Mouse (Mus musculus): ENCODE data around the gene Nus1. TPM values are rescaled to one million over a fixed set of nuclear protein-coding genes. Genes with fewer than 3 reads are reported as not detected.

Nus1 gene
- polyA plus RNA-seq, 1 experiment from 2014 or later, result 14.4 TPM

GRCm38 (mm10) chr10:52383022-52383421 lies 34.3 kb upstream of the Nus1 start:
- 82% methylated on average over 6 of the region's 6 CpGs for WGBS
- H3K9ac ChIP-seq (ENCODE audit: low read length), result no peak overlapping the region; the same call in 1 of the 2 replicates

GRCm38 (mm10) chr10:52383522-52383921 lies 33.8 kb upstream of the Nus1 start:
- no peak overlapping the region for H3K27ac ChIP-seq (ENCODE audit: low read depth, low read length)
- peaks cover 9% of the 10 kb centered on the region; the same call in 1 of the 2 replicates for H3K4me1 ChIP-seq (ENCODE audit: control insufficient read depth, insufficient read depth, low read length)
- H3K36me3 ChIP-seq (ENCODE audit: control insufficient read depth, insufficient read depth, low read length), result no peaks in the 10 kb centered on the region
- WGBS, result 93% methylated on average over 1 of the region's 1 CpGs
- DNase-seq (ENCODE audit: low spot score) (no peak), ATAC-seq (ENCODE audit: insufficient read depth, low FRiP score, low TSS enrichment) (no peak)
- H3K27me3 ChIP-seq (ENCODE audit: control insufficient read depth, insufficient read depth, low read length), result no peaks in the 10 kb centered on the region
- H3K4me2 ChIP-seq (ENCODE audit: low read depth), result no peak overlapping the region
- no peak overlapping the region for H3K4me3 ChIP-seq (ENCODE audit: low read depth, low read length)
- no peak overlapping the region for H3K9ac ChIP-seq (ENCODE audit: low read length)
- no peaks in the 10 kb centered on the region for H3K9me3 ChIP-seq (ENCODE audit: control insufficient read depth, low read length)

More at GRCm38 (mm10) chr10:52383022-52383421, 34.3 kb upstream of the Nus1 start:
- no peaks in the 10 kb centered on the region for H3K27me3 ChIP-seq (ENCODE audit: control insufficient read depth, insufficient read depth, low read length)
- peak overlapping the region; percentile 63; the same call in 1 of the 2 replicates for H3K4me2 ChIP-seq (ENCODE audit: low read depth)
- H3K4me3 ChIP-seq (ENCODE audit: low read depth, low read length), result peak overlapping the region; percentile 81; the same call in 1 of the 2 replicates
- DNase-seq (ENCODE audit: low spot score), result no peak
- no peak overlapping the region for H3K27ac ChIP-seq (ENCODE audit: low read depth, low read length)
- H3K9me3 ChIP-seq (ENCODE audit: control insufficient read depth, low read length), result no peaks in the 10 kb centered on the region
- ATAC-seq (ENCODE audit: insufficient read depth, low FRiP score, low TSS enrichment), result no peak
- H3K36me3 ChIP-seq (ENCODE audit: control insufficient read depth, insufficient read depth, low read length), result no peaks in the 10 kb centered on the region
- peaks cover 9% of the 10 kb centered on the region; the same call in 1 of the 2 replicates for H3K4me1 ChIP-seq (ENCODE audit: control insufficient read depth, insufficient read depth, low read length)

- no peak for ATAC-seq (ENCODE audit: insufficient read depth, low FRiP score, low TSS enrichment)
- no peak overlapping the region for H3K4me2 ChIP-seq (ENCODE audit: low read depth)
- WGBS, result 34% methylated on average over 8 of the region's 8 CpGs
- no peak overlapping the region for H3K9ac ChIP-seq (ENCODE audit: low read length)
- 0 out of 2 replicates have a peak, but pooled peaks cover 2% of the 10 kb centered on the region for H3K4me1 ChIP-seq (ENCODE audit: control insufficient read depth, insufficient read depth, low read length)
- H3K36me3 ChIP-seq (ENCODE audit: control insufficient read depth, insufficient read depth, low read length), result no peaks in the 10 kb centered on the region
- H3K9me3 ChIP-seq (ENCODE audit: control insufficient read depth, low read length), result no peaks in the 10 kb centered on the region
- no peak overlapping the region for H3K27ac ChIP-seq (ENCODE audit: low read depth, low read length)
- peak; percentile 38 for DNase-seq (ENCODE audit: low spot score)
- no peaks in the 10 kb centered on the region for H3K27me3 ChIP-seq (ENCODE audit: control insufficient read depth, insufficient read depth, low read length)
- no peak overlapping the region for H3K4me3 ChIP-seq (ENCODE audit: low read depth, low read length)
Measured at GRCm38 (mm10) chr10:52384823-52385610, 32.3 kb upstream of the Nus1 start.

GRCm38 (mm10) chr10:52387192-52387591 lies 30.2 kb upstream of the Nus1 start:
- Histone ChIP-seq H3K9ac (ENCODE audit: low read length) (no peak overlapping the region), H3K4me3 (ENCODE audit: low read depth, low read length) (no peak overlapping the region), H3K4me1 (ENCODE audit: control insufficient read depth, insufficient read depth, low read length) (0 out of 2 replicates have a peak, but pooled peaks cover 2% of the 10 kb centered on the region), H3K4me2 (ENCODE audit: low read depth) (no peak overlapping the region), H3K27ac (ENCODE audit: low read depth, low read length) (no peak overlapping the region), H3K27me3 (ENCODE audit: control insufficient read depth, insufficient read depth, low read length) (no peaks in the 10 kb centered on the region), H3K9me3 (ENCODE audit: control insufficient read depth, low read length) (no peaks in the 10 kb centered on the region), H3K36me3 (ENCODE audit: control insufficient read depth, insufficient read depth, low read length) (no peaks in the 10 kb centered on the region)
- ATAC-seq (ENCODE audit: insufficient read depth, low FRiP score, low TSS enrichment) (no peak), DNase-seq (ENCODE audit: low spot score) (no peak)
- WGBS, result 88% methylated on average over 4 of the region's 4 CpGs

- H3K9ac ChIP-seq (ENCODE audit: low read length), result no peak within 1 kb of the TSS
- H3K4me2 ChIP-seq (ENCODE audit: low read depth), result no peak within 1 kb of the TSS
- no peaks in the 10 kb centered on the region for H3K36me3 ChIP-seq (ENCODE audit: control insufficient read depth, insufficient read depth, low read length)
- H3K4me3 ChIP-seq (ENCODE audit: low read depth, low read length), result no peak within 1 kb of the TSS
- no peak for DNase-seq (ENCODE audit: low spot score)
- 70% methylated on average over 5 of the region's 5 CpGs for WGBS
- H3K4me1 ChIP-seq (ENCODE audit: control insufficient read depth, insufficient read depth, low read length), result no peaks in the 10 kb centered on the region
- no peak for ATAC-seq (ENCODE audit: insufficient read depth, low FRiP score, low TSS enrichment)
- no peaks in the 10 kb centered on the region for H3K9me3 ChIP-seq (ENCODE audit: control insufficient read depth, low read length)
- no peak within 1 kb of the TSS for H3K27ac ChIP-seq (ENCODE audit: low read depth, low read length)
- no peaks in the 10 kb centered on the region for H3K27me3 ChIP-seq (ENCODE audit: control insufficient read depth, insufficient read depth, low read length)
Measured at GRCm38 (mm10) chr10:52388922-52389430, 28.4 kb upstream of the Nus1 start, which contains the start of gene Nepn. TSS of gene Nepn (plus strand) at chr10:52388972.

GRCm38 (mm10) chr10:52389438-52389837 lies 27.9 kb upstream of the Nus1 start:
- Histone ChIP-seq H3K9ac (ENCODE audit: low read length) (no peak overlapping the region), H3K9me3 (ENCODE audit: control insufficient read depth, low read length) (no peaks in the 10 kb centered on the region), H3K27me3 (ENCODE audit: control insufficient read depth, insufficient read depth, low read length) (no peaks in the 10 kb centered on the region), H3K4me1 (ENCODE audit: control insufficient read depth, insufficient read depth, low read length) (no peaks in the 10 kb centered on the region), H3K4me3 (ENCODE audit: low read depth, low read length) (no peak overlapping the region), H3K4me2 (ENCODE audit: low read depth) (no peak overlapping the region), H3K36me3 (ENCODE audit: control insufficient read depth, insufficient read depth, low read length) (no peaks in the 10 kb centered on the region), H3K27ac (ENCODE audit: low read depth, low read length) (no peak overlapping the region)
- 82% methylated on average over 3 of the region's 3 CpGs for WGBS
- no peak for ATAC-seq (ENCODE audit: insufficient read depth, low FRiP score, low TSS enrichment)
- no peak for DNase-seq (ENCODE audit: low spot score)

- Histone ChIP-seq H3K27me3 (ENCODE audit: control insufficient read depth, insufficient read depth, low read length) (no peaks in the 10 kb centered on the region), H3K9ac (ENCODE audit: low read length) (no peak overlapping the region), H3K4me2 (ENCODE audit: low read depth) (no peak overlapping the region), H3K9me3 (ENCODE audit: control insufficient read depth, low read length) (no peaks in the 10 kb centered on the region), H3K27ac (ENCODE audit: low read depth, low read length) (no peak overlapping the region), H3K36me3 (ENCODE audit: control insufficient read depth, insufficient read depth, low read length) (no peaks in the 10 kb centered on the region), H3K4me1 (ENCODE audit: control insufficient read depth, insufficient read depth, low read length) (no peaks in the 10 kb centered on the region), H3K4me3 (ENCODE audit: low read depth, low read length) (no peak overlapping the region)
- 71% methylated on average over 2 of the region's 2 CpGs for WGBS
- DNase-seq (ENCODE audit: low spot score) (no peak), ATAC-seq (ENCODE audit: insufficient read depth, low FRiP score, low TSS enrichment) (no peak)
Measured at GRCm38 (mm10) chr10:52391208-52391607, 26.1 kb upstream of the Nus1 start.

- Histone ChIP-seq H3K27me3 (ENCODE audit: control insufficient read depth, insufficient read depth, low read length) (no peaks in the 10 kb centered on the region), H3K27ac (ENCODE audit: low read depth, low read length) (no peak overlapping the region), H3K9me3 (ENCODE audit: control insufficient read depth, low read length) (no peaks in the 10 kb centered on the region), H3K4me1 (ENCODE audit: control insufficient read depth, insufficient read depth, low read length) (no peaks in the 10 kb centered on the region), H3K4me2 (ENCODE audit: low read depth) (no peak overlapping the region), H3K36me3 (ENCODE audit: control insufficient read depth, insufficient read depth, low read length) (no peaks in the 10 kb centered on the region), H3K4me3 (ENCODE audit: low read depth, low read length) (no peak overlapping the region), H3K9ac (ENCODE audit: low read length) (no peak overlapping the region)
- WGBS, result 89% methylated on average over 3 of the region's 3 CpGs
- ATAC-seq (ENCODE audit: insufficient read depth, low FRiP score, low TSS enrichment), result no peak
- DNase-seq (ENCODE audit: low spot score), result no peak
Measured at GRCm38 (mm10) chr10:52396647-52397046, 20.7 kb upstream of the Nus1 start.

GRCm38 (mm10) chr10:52398715-52399114 lies 18.6 kb upstream of the Nus1 start:
- Histone ChIP-seq H3K9ac (ENCODE audit: low read length) (no peak overlapping the region), H3K27ac (ENCODE audit: low read depth, low read length) (no peak overlapping the region), H3K9me3 (ENCODE audit: control insufficient read depth, low read length) (no peaks in the 10 kb centered on the region), H3K4me3 (ENCODE audit: low read depth, low read length) (no peak overlapping the region), H3K4me1 (ENCODE audit: control insufficient read depth, insufficient read depth, low read length) (no peaks in the 10 kb centered on the region), H3K4me2 (ENCODE audit: low read depth) (no peak overlapping the region), H3K36me3 (ENCODE audit: control insufficient read depth, insufficient read depth, low read length) (no peaks in the 10 kb centered on the region), H3K27me3 (ENCODE audit: control insufficient read depth, insufficient read depth, low read length) (no peaks in the 10 kb centered on the region)
- no peak for DNase-seq (ENCODE audit: low spot score)
- 89% methylated on average over 2 of the region's 2 CpGs for WGBS
- ATAC-seq (ENCODE audit: insufficient read depth, low FRiP score, low TSS enrichment), result no peak

Data from neural tube, embryonic 11.5 days (tissue).